Mouse (Mus musculus): Measurements from ENCODE around the gene Tgfb1i1. TPM values are rescaled to one million over a fixed set of nuclear protein-coding genes. Genes with fewer than 3 reads are reported as not detected.

The Tgfb1i1 gene
- total and polyA plus RNA-seq, 2 experiments from 2014 or later = 19.8 to 23.3 TPM

DNA sequence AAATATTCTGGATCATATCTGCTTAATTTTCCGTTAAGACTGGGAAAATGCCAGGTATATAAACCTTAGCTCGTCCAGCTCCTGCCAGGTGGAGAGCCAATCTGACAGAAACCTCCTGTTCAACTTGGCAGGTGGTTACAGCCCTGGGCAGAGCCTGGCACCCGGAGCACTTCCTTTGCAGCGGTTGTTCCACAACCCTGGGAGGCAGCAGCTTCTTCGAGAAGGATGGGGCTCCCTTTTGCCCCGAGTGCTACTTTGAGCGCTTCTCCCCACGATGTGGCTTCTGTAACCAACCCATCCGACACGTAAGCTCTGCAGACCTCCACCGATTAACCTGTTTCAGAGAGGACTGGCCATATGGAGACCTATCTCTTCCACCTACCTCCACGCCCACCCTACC lies 5.3 kb downstream of the Tgfb1i1 start:
- no peak for TF ChIP-seq CTCF (IDR thresholded peaks at IDR 0.05; ENCODE audit: low read depth)
- H3K4me2 ChIP-seq (ENCODE audit: low read depth, low read length) = peak overlapping the region; percentile 56
- no peaks in the 10 kb centered on the region for H3K9me3 ChIP-seq (ENCODE audit: low read length)
- H3K4me1 ChIP-seq (ENCODE audit: insufficient read depth, low read length) = peaks cover 6% of the 10 kb centered on the region; the same call in 1 of the 2 replicates
- ATAC-seq (no peak), DNase-seq (ENCODE audit: low spot score) (no peak)
- no peaks in the 10 kb centered on the region for H3K36me3 ChIP-seq (ENCODE audit: insufficient read depth, low read length)
- WGBS = 48% methylated on average over 12 of the region's 12 CpGs
- no peak overlapping the region for H3K4me3 ChIP-seq (ENCODE audit: low read length)
- H3K9ac ChIP-seq (replicated peaks; ENCODE audit: low read length) = no peak overlapping the region
- no peak overlapping the region for H3K27ac ChIP-seq
- H3K27me3 ChIP-seq (ENCODE audit: insufficient read depth, low read length) = no peaks in the 10 kb centered on the region

DNA sequence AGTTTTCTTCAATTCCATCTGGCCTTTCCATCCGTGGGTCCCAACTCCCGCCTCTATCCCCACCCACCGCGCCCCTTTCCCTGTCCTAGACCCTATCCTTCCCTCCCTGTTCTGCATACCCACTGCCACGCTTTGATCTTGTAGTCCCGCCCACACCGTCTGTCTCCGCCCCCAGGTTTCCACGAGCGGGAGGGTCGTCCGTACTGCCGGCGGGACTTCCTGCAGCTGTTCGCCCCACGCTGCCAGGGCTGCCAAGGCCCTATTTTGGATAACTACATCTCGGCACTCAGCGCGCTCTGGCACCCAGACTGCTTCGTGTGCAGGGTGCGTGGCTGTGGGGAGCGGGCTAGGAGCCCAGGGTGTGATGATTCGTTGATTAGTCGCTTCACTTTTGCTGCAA lies 6.0 kb downstream of the Tgfb1i1 start:
- H3K4me3 ChIP-seq (ENCODE audit: low read length) = peak overlapping the region; percentile 30
- no peaks in the 10 kb centered on the region for H3K36me3 ChIP-seq (ENCODE audit: insufficient read depth, low read length)
- peaks cover 6% of the 10 kb centered on the region; the same call in 1 of the 2 replicates for H3K4me1 ChIP-seq (ENCODE audit: insufficient read depth, low read length)
- no peak for TF ChIP-seq CTCF (IDR thresholded peaks at IDR 0.05; ENCODE audit: low read depth)
- H3K9me3 ChIP-seq (ENCODE audit: low read length) = no peaks in the 10 kb centered on the region
- H3K27me3 ChIP-seq (ENCODE audit: insufficient read depth, low read length) = no peaks in the 10 kb centered on the region
- DNase-seq (ENCODE audit: low spot score) (peak; percentile 37), ATAC-seq (0 out of 2 replicates have a peak, but pooled peaks have one; percentile 27)
- H3K4me2 ChIP-seq (ENCODE audit: low read depth, low read length) = peak overlapping the region; percentile 56
- WGBS = 10% methylated on average over 24 of the region's 24 CpGs
- H3K9ac ChIP-seq (replicated peaks; ENCODE audit: low read length) = peak overlapping the region; percentile 30; the same call in 1 of the 2 replicates
- no peak overlapping the region for H3K27ac ChIP-seq

DNA sequence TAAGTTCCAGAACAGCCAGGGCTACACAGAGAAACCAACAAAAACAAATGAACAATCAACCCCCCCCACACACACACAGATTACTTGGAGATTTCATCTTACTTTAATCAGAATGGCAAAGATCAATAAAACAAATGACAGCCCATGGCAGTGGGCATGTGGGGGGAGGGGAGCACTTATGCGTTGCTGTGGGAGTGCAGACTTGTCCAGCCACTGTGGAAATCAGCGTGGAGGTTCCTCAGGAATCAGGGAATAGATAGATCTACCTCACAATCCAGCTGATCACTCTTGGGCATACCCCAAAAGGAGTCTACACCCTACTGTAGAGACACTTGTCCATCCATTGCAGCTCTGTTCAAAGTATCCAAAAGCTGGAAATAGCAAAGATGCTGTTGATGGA lies 8.4 kb downstream of the Tgfb1i1 start:
- H3K9me3 ChIP-seq (ENCODE audit: low read length) = no peaks in the 10 kb centered on the region
- no peak overlapping the region for H3K4me2 ChIP-seq (ENCODE audit: low read depth, low read length)
- H3K27me3 ChIP-seq (ENCODE audit: insufficient read depth, low read length) = no peaks in the 10 kb centered on the region
- H3K9ac ChIP-seq (replicated peaks; ENCODE audit: low read length) = no peak overlapping the region
- no peaks in the 10 kb centered on the region for H3K36me3 ChIP-seq (ENCODE audit: insufficient read depth, low read length)
- no peak for DNase-seq (ENCODE audit: low spot score)
- no peak overlapping the region for H3K27ac ChIP-seq
- no peak for ATAC-seq
- no peak for TF ChIP-seq CTCF (IDR thresholded peaks at IDR 0.05; ENCODE audit: low read depth)
- 65% methylated on average over 2 of the region's 2 CpGs for WGBS
- H3K4me3 ChIP-seq (ENCODE audit: low read length) = no peak overlapping the region
- H3K4me1 ChIP-seq (ENCODE audit: insufficient read depth, low read length) = peaks cover 6% of the 10 kb centered on the region; the same call in 1 of the 2 replicates

DNA sequence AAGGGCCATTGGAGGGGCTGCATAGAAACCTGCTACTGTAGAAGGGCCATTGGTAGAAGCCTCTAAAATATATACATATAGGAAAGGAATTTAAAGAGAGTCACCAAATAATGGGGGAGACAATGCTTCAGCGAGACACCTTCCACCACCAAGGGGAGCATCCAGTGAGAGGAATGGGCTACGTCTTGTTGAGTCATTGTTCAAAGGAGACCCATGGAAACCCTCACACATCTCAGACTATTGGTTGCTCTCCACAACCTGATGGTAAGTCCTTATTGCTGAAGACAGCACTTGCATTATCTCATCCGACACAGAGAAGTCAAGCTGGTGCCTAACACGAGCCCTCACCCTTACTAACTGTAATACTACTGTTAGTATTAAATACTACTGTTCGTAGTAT lies 9.1 kb downstream of the Tgfb1i1 start:
- Histone ChIP-seq H3K4me2 (ENCODE audit: low read depth, low read length) (no peak overlapping the region), H3K9me3 (ENCODE audit: low read length) (no peaks in the 10 kb centered on the region), H3K4me1 (ENCODE audit: insufficient read depth, low read length) (peaks cover 6% of the 10 kb centered on the region; the same call in 1 of the 2 replicates), H3K36me3 (ENCODE audit: insufficient read depth, low read length) (no peaks in the 10 kb centered on the region), H3K27me3 (ENCODE audit: insufficient read depth, low read length) (no peaks in the 10 kb centered on the region), H3K27ac (no peak overlapping the region), H3K4me3 (ENCODE audit: low read length) (no peak overlapping the region), H3K9ac (replicated peaks; ENCODE audit: low read length) (no peak overlapping the region)
- DNase-seq (ENCODE audit: low spot score) (no peak), ATAC-seq (no peak)
- TF ChIP-seq CTCF (IDR thresholded peaks at IDR 0.05; ENCODE audit: low read depth) = no peak
- WGBS = 90% methylated on average over 5 of the region's 5 CpGs

DNA sequence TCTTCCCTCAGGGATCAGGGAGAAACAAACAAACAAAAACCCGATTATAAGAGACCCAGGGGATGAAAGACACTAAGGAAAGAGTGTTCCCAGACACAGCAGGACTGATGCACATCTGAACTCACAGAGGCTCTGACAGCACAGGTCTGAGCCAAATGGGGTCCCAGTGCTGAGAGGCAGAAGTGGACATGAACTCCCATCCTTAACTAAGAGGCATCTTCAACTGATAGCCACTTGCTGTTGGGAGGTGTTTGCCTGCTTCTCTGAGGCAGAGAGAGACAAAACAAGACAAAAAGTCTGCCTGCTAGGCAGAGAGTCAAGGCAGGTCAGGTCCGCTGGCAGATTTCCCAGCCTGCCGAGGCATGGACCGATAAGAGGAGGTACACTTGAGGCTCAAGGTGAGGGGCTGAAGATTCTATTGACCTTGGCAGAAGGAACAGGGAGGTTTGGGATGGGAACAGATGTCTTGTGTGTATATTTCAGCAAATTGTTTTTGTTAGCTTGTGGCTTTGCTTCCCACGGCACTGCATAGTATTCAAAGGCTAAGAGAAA lies 10.2 kb downstream of the Tgfb1i1 start:
- Histone ChIP-seq H3K9me3 (ENCODE audit: low read length) (no peaks in the 10 kb centered on the region), H3K9ac (replicated peaks; ENCODE audit: low read length) (no peak overlapping the region), H3K36me3 (ENCODE audit: insufficient read depth, low read length) (no peaks in the 10 kb centered on the region), H3K4me3 (ENCODE audit: low read length) (no peak overlapping the region), H3K4me1 (ENCODE audit: insufficient read depth, low read length) (peaks cover 5% of the 10 kb centered on the region; the same call in 1 of the 2 replicates), H3K4me2 (ENCODE audit: low read depth, low read length) (no peak overlapping the region), H3K27ac (no peak overlapping the region), H3K27me3 (ENCODE audit: insufficient read depth, low read length) (no peaks in the 10 kb centered on the region)
- DNase-seq (ENCODE audit: low spot score) (no peak), ATAC-seq (no peak)
- WGBS = 38% methylated on average over 5 of the region's 5 CpGs
- TF ChIP-seq CTCF (IDR thresholded peaks at IDR 0.05; ENCODE audit: low read depth) = no peak

DNA sequence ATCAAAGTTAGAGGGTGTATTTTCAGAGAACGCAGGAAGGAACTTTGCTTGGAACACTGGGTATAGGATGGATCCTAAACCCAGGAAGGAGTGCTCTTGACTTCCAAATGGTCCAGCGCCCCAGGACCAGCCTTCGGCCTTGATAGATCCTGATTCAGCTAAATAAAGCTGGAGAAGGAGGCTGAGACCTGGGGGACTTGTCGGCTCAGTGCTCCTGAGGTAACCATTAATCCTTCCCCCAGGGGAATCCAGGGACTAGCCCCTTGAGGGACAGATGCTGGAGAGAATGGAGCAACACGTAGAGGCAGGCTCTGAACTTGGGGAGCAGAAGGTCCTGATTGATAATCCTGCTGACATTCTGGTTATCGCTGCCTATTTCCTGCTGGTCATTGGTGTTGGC lies 18.8 kb downstream of the Tgfb1i1 start, which contains the start of gene Slc5a2:
Slc5a2 (plus strand) TSS at position 247 of the 400 bp plus-strand sequence.
- WGBS = 86% methylated on average over 6 of the region's 6 CpGs
- Histone ChIP-seq H3K4me1 (ENCODE audit: insufficient read depth, low read length) (no peaks in the 10 kb centered on the region), H3K27me3 (ENCODE audit: insufficient read depth, low read length) (no peaks in the 10 kb centered on the region), H3K4me3 (ENCODE audit: low read length) (no peak within 1 kb of the TSS), H3K27ac (no peak within 1 kb of the TSS), H3K36me3 (ENCODE audit: insufficient read depth, low read length) (no peaks in the 10 kb centered on the region), H3K9ac (replicated peaks; ENCODE audit: low read length) (no peak within 1 kb of the TSS), H3K4me2 (ENCODE audit: low read depth, low read length) (no peak within 1 kb of the TSS), H3K9me3 (ENCODE audit: low read length) (no peaks in the 10 kb centered on the region)
- TF ChIP-seq CTCF (IDR thresholded peaks at IDR 0.05; ENCODE audit: low read depth) = no peak
- no peak for ATAC-seq
- no peak for DNase-seq (ENCODE audit: low spot score)

DNA sequence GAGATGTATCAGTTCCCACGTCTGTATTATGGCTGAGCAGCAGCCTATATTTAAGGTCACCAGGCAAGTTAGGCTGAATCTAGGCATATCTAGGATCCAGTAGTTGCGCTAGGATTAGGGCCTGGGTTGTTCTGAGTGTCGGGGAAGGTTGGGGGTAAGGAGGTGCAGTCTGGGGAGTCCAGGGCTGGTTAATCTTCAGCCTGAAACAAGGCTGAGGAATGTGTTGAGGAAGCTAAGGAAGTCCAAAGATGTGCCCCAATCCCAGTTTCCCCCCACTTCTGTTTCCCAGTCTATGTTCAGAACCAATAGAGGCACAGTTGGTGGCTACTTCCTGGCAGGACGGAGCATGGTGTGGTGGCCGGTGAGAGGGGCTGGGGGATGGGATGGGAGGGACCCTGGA lies 19.4 kb downstream of the Tgfb1i1 start:
- WGBS = 77% methylated on average over 5 of the region's 5 CpGs
- TF ChIP-seq CTCF (IDR thresholded peaks at IDR 0.05; ENCODE audit: low read depth) = no peak
- no peak for DNase-seq (ENCODE audit: low spot score)

More for the DNA sequence above, 19.4 kb downstream of the Tgfb1i1 start:
- no peaks in the 10 kb centered on the region for H3K36me3 ChIP-seq (ENCODE audit: insufficient read depth, low read length)
- no peak overlapping the region for H3K4me3 ChIP-seq (ENCODE audit: low read length)
- H3K9me3 ChIP-seq (ENCODE audit: low read length) = no peaks in the 10 kb centered on the region
- H3K9ac ChIP-seq (replicated peaks; ENCODE audit: low read length) = no peak overlapping the region
- ATAC-seq = no peak
- no peaks in the 10 kb centered on the region for H3K27me3 ChIP-seq (ENCODE audit: insufficient read depth, low read length)
- H3K27ac ChIP-seq = no peak overlapping the region
- H3K4me1 ChIP-seq (ENCODE audit: insufficient read depth, low read length) = no peaks in the 10 kb centered on the region
- no peak overlapping the region for H3K4me2 ChIP-seq (ENCODE audit: low read depth, low read length)

Data from hindbrain, postnatal 0 days (tissue).